Mouse (Mus musculus): Measurements from ENCODE around the gene Myt1l.

Myt1l gene

GRCm38 (mm10) chr12:29953999-29954398 is 425.8 kb downstream of the Myt1l start:
- no peak for DNase-seq (ENCODE audit: low spot score)

GRCm38 (mm10) chr12:29954464-29954863 is 426.3 kb downstream of the Myt1l start:
- no peak for DNase-seq (ENCODE audit: low spot score)

DNA sequence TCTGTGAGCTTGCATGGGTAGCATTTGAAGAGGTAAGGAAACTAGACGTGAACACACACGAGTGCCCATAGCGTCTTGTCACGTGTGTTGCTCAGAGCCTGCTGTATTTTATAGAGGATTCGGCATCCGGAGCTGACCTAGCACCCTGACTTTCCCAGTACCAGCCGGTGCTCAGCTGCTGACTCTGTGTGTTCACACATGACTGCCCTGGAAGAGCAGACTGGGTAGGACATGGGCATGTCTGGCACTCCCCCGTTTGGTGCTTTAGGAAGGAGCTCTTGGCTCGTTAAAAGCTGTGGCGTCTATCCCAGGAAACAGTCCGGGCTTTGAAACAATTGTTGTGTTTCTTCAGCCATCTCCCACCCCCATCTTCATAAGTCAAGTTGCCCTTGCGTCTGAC is 428.8 kb downstream of the Myt1l start:
- DNase-seq (ENCODE audit: low spot score), result no peak

- no peak for DNase-seq (ENCODE audit: low spot score)
Measured at GRCm38 (mm10) chr12:29958637-29959036, 430.5 kb downstream of the Myt1l start.

GRCm38 (mm10) chr12:29961041-29961440 is 432.9 kb downstream of the Myt1l start:
- no peak for DNase-seq (ENCODE audit: low spot score)

- no peak for DNase-seq (ENCODE audit: low spot score)
Measured at GRCm38 (mm10) chr12:29965016-29965415, 436.8 kb downstream of the Myt1l start.

DNA sequence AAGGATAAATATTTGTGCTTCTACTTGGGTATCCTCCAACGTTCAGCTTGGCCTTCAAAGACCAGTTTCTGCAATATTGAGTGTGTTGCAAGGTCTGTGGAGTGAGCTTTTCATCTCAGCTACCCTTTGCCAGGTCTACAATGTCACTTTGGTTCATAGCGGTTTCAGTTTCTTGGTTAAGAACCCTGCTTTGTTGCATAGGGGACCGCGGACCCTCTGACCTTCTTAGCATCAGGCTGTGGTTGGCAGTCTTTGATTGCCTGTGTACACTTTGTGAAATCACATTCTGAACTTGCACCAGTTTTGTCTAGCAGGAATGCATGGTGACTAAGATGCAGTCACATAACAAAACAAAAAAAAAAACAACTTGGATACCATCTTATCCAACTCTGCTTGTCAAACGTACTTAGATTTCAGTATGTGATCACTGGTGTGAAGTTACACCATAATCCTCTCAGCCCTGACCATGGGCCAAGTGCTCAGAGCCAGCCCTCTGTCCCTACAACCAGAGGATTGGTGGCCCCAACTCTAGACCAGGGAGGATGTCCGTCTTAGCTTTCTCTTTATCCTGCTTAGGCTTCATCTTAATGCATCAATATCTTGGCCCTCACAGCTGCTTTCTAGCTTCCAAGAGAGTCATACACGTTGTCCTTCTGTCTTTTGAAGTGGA is 443.7 kb downstream of the Myt1l start:
- DNase-seq (ENCODE audit: low spot score), result no peak

- no peak for DNase-seq (ENCODE audit: low spot score)
Measured at GRCm38 (mm10) chr12:29972533-29972932, 444.3 kb downstream of the Myt1l start.
